Mouse (Mus musculus): ENCODE measurements around the gene Bcl6b.

The Bcl6b gene

GRCm38 (mm10) chr11:70212896-70213295 lies 16.7 kb downstream of the Bcl6b start:
- DNase-seq (ENCODE audit: low spot score in 2 of 2), result peak in 1 of 2 experiments; percentile 49

- no peak for DNase-seq (ENCODE audit: low spot score in 2 of 2)
Measured at GRCm38 (mm10) chr11:70212423-70212822, 17.2 kb downstream of the Bcl6b start, which contains the start of gene Slc16a11. Gene Slc16a11, plus strand, starts transcription at chr11:70212752.

- DNase-seq (ENCODE audit: low spot score in 2 of 2), result no peak
Measured at GRCm38 (mm10) chr11:70211972-70212371, 17.6 kb downstream of the Bcl6b start.

- DNase-seq (ENCODE audit: low spot score in 2 of 2), result no peak
Measured at GRCm38 (mm10) chr11:70210681-70211080, 18.9 kb downstream of the Bcl6b start.

GRCm38 (mm10) chr11:70208778-70209388 lies 20.7 kb downstream of the Bcl6b start:
- no peak for DNase-seq (ENCODE audit: low spot score in 2 of 2)

- DNase-seq (ENCODE audit: low spot score in 2 of 2), result no peak
Measured at GRCm38 (mm10) chr11:70207283-70207682, 22.3 kb downstream of the Bcl6b start.

- no peak for DNase-seq (ENCODE audit: low spot score in 2 of 2)
Measured at GRCm38 (mm10) chr11:70206801-70207200, 22.8 kb downstream of the Bcl6b start.

GRCm38 (mm10) chr11:70201691-70202090 lies 27.9 kb downstream of the Bcl6b start:
- DNase-seq (ENCODE audit: low spot score in 2 of 2), result peak; percentile 51 to 86

GRCm38 (mm10) chr11:70200036-70200608 lies 29.5 kb downstream of the Bcl6b start:
- DNase-seq (ENCODE audit: low spot score in 2 of 2), result no peak

GRCm38 (mm10) chr11:70199107-70199506 lies 30.5 kb downstream of the Bcl6b start:
- no peak for DNase-seq (ENCODE audit: low spot score in 2 of 2)

- no peak for DNase-seq (ENCODE audit: low spot score in 2 of 2)
Measured at GRCm38 (mm10) chr11:70198332-70198731, 31.3 kb downstream of the Bcl6b start.

- DNase-seq (ENCODE audit: low spot score in 2 of 2), result no peak
Measured at GRCm38 (mm10) chr11:70193354-70194285, 36.0 kb downstream of the Bcl6b start.

GRCm38 (mm10) chr11:70192157-70192556 lies 37.4 kb downstream of the Bcl6b start:
- DNase-seq (ENCODE audit: low spot score in 2 of 2), result no peak

- no peak for DNase-seq (ENCODE audit: low spot score in 2 of 2)
Measured at GRCm38 (mm10) chr11:70191188-70191587, 38.4 kb downstream of the Bcl6b start.

GRCm38 (mm10) chr11:70189319-70190134 lies 40.1 kb downstream of the Bcl6b start:
- DNase-seq (ENCODE audit: low spot score in 2 of 2), result no peak

GRCm38 (mm10) chr11:70185120-70185519 lies 44.5 kb downstream of the Bcl6b start:
- DNase-seq (ENCODE audit: low spot score in 2 of 2), result no peak

GRCm38 (mm10) chr11:70180496-70180895 lies 49.1 kb downstream of the Bcl6b start:
- DNase-seq (ENCODE audit: low spot score in 2 of 2), result no peak

- DNase-seq (ENCODE audit: low spot score in 2 of 2), result peak in 1 of 2 experiments; percentile 14
Measured at GRCm38 (mm10) chr11:70179401-70179800, 50.2 kb downstream of the Bcl6b start.

GRCm38 (mm10) chr11:70178756-70179155 lies 50.8 kb downstream of the Bcl6b start:
- DNase-seq (ENCODE audit: low spot score in 2 of 2), result no peak

GRCm38 (mm10) chr11:70178311-70178710 lies 51.3 kb downstream of the Bcl6b start:
- DNase-seq (ENCODE audit: low spot score in 2 of 2), result no peak

- DNase-seq (ENCODE audit: low spot score in 2 of 2), result peak in 1 of 2 experiments; percentile 20
Measured at GRCm38 (mm10) chr11:70177647-70178046, 52.0 kb downstream of the Bcl6b start.

GRCm38 (mm10) chr11:70174491-70174890 lies 55.1 kb downstream of the Bcl6b start:
- DNase-seq (ENCODE audit: low spot score in 2 of 2), result no peak

Data from thymus, postnatal 10 days (tissue).